Mouse (Mus musculus): Measurements from ENCODE around the gene Cacng8.

GRCm38 (mm10) chr7:3367569-3367968 is 22.9 kb upstream of the Cacng8 start:
- TF ChIP-seq POLR2A (IDR thresholded peaks at IDR 0.05; ENCODE audit: control insufficient read depth in 1 of 2, insufficient read depth in 1 of 2, low read depth in 1 of 2, low read length in 2 of 2, poor library complexity in 1 of 2) (no peak; a peak in 1 of 4 replicates), RCOR1 (IDR thresholded peaks at IDR 0.05; ENCODE audit: low read depth, low read length) (no peak), CTCF (IDR thresholded peaks at IDR 0.05 in 2 of 3, conservative IDR thresholded peaks at IDR 0.05 in 1 of 3; ENCODE audit: control insufficient read depth in 1 of 3, insufficient read depth in 1 of 3, low read depth in 2 of 3, low read length in 3 of 3, poor library complexity in 1 of 3, severe bottlenecking in 1 of 3) (no peak), JUND (IDR thresholded peaks at IDR 0.05; ENCODE audit: low read depth, low read length) (no peak)

All from MEL (cell line).